Mouse (Mus musculus) layer of hippocampus, adult 8-10 months (tissue): ENCODE data around the gene Olfr837. TPM values are rescaled to one million over a fixed set of nuclear protein-coding genes. Genes with fewer than 3 reads are reported as not detected.
"Not testable (repeated sequence)": the region's sequence is repeated elsewhere in the genome, so short reads cannot be mapped to it uniquely, and the experiment has no call there.

Experiments used
- DNase-seq, 2 experiments: peaks; one replicate each; pipeline ENCODE4 v3.0.0; 2022; ENCODE audit warnings: low spot score in 2 of 2
- total RNA-seq, 4 experiments: library from RNA; stranded (reverse); gene quantifications; 2 replicates each; pipeline ENCODE4 v1.2.4; 2022

Gene Olfr837
- total RNA-seq: not detected

- DNase-seq: no peak
Measured at GRCm38 (mm10) chr9:19136017-19136416, at the start of gene Olfr837. Gene Olfr837, plus strand, starts transcription at chr9:19136317.

GRCm38 (mm10) chr9:19092889-19093753 lies 43.0 kb upstream of the Olfr837 start:
- DNase-seq: not testable (repeated sequence)

- DNase-seq: no peak
Measured at GRCm38 (mm10) chr9:19097286-19097685, 38.8 kb upstream of the Olfr837 start.

- no peak for DNase-seq
Measured at GRCm38 (mm10) chr9:19120082-19120481, 16.0 kb upstream of the Olfr837 start, which contains the start of gene Olfr836. Gene Olfr836, plus strand, starts transcription at chr9:19120382.

GRCm38 (mm10) chr9:19177212-19177611 lies 41.1 kb downstream of the Olfr837 start, which contains the start of gene Olfr839-ps1:
Gene Olfr839-ps1, minus strand, starts transcription at chr9:19177312.
- DNase-seq: no peak

Other genes starting within 250 kb of the Olfr837 start
- gene Olfr832, start 199.2 kb upstream of the Olfr837 start, total RNA-seq: not detected
- not detected for gene Olfr834, start 148.3 kb upstream of the Olfr837 start, total RNA-seq
- not detected for gene Olfr835, start 103.6 kb upstream of the Olfr837 start, total RNA-seq
- not detected for gene Olfr836, start 15.9 kb upstream of the Olfr837 start, total RNA-seq
- gene Olfr839-ps1, start 41.0 kb downstream of the Olfr837 start, total RNA-seq: under 1 TPM in 2 of 4 experiments, not detected in 2; 0.09 to 0.10 TPM
- gene Olfr843, start 115.7 kb downstream of the Olfr837 start, total RNA-seq: not detected
- gene Olfr844, start 180.0 kb downstream of the Olfr837 start, total RNA-seq: not detected
- gene Olfr845, start 200.1 kb downstream of the Olfr837 start, total RNA-seq: not detected
- not detected for gene Olfr846, start 227.7 kb downstream of the Olfr837 start, total RNA-seq
- gene Olfr847, start 242.4 kb downstream of the Olfr837 start, total RNA-seq: not detected